Mouse (Mus musculus) ES-Bruce4 (cell line): ENCODE data around the gene 1700025G04Rik.

Experiments
- EP300 ChIP-seq: IDR thresholded peaks from 2 replicates; pipeline ENCODE4 v1.6.1; 2011; ENCODE audit warnings: low read depth, low read length; ENCODE audit not compliant: insufficient read depth
- POLR2A ChIP-seq: IDR thresholded peaks from one replicate; pipeline ENCODE4 v1.8.1; 2011; ENCODE audit warnings: low read length; ENCODE audit not compliant: insufficient read depth

- no peak for TF ChIP-seq EP300
- no peak for TF ChIP-seq POLR2A
Observed at GRCm38 (mm10) chr1:151957669-151958068, 132.3 kb downstream of the 1700025G04Rik start.
